Mouse (Mus musculus) cortical plate, adult 2 months (tissue): ENCODE measurements around the gene Kctd19.

Experiments
- CTCF ChIP-seq: fragments of 200-500 bp; IDR thresholded peaks from 2 replicates; pipeline ENCODE4 v1.5.1; 2011; ENCODE audit warnings: mild to moderate bottlenecking, control low read depth, low read length; ENCODE audit not compliant: insufficient read depth; ENCODE audit errors: extremely low read depth
- POLR2A ChIP-seq: fragments of 200-500 bp; IDR thresholded peaks from 2 replicates; pipeline ENCODE4 v1.6.1; 2011; ENCODE audit warnings: mild to moderate bottlenecking, low read length, control low read depth; ENCODE audit not compliant: insufficient read depth; ENCODE audit errors: extremely low read depth

DNA sequence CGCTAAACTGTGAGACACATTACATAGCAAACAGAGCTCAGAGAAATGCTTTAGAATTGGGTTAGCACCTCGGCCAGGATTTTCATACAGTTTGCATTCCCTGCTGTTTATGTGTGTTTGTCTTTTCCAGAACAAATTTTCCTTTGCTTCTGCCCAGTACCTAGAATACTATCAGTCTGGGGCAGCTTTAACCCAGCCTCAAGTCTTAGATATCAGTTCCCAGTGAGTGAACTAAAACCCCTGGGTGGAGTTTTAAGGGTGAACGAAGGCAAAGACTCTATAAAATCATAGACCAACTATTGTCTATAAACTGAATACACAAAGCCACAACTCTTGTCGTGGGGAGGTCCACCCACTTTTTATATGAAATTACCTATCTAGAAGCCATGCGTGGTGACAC is 35.3 kb upstream of the Kctd19 start:
- no peak for TF ChIP-seq CTCF
- TF ChIP-seq POLR2A = no peak
